ENCODE assay signal across 25 mouse cellular contexts in the genomic region with DNA sequence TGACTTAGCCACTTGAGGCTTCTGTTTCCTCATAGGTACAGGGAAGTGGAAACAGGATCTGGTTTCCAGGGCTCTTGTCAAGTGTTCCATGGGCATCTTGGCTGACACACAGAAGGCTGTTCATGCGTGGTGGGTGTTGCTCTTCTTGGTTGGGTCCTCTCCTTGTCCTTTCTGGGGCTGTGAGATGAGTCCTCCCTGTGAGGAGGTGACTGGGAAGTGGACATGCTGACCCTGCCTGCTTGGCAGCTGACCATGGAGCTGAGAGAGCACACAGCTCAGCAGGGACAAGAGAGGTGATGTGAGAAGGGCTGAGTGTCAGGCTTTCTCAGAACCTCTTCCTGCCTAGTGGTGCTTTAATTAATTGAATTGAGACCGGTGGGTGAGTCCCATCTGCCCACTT. TPM values are rescaled to one million over a fixed set of nuclear protein-coding genes. Genes with fewer than 3 reads are reported as not detected.
DNase-seq lines count a peak whose midpoint lies in the region; ATAC-seq and TF ChIP-seq lines count a peak whose summit lies in the region.
"Had no signal": no experiment of that assay in that cellular context is flagged by ENCODE, and none has a peak within 500 bp of the region (broad histone marks: within the 10 kb centered on the region; RNA-seq: fewer than 3 reads in every experiment).

No protein-coding gene starts in this region.

- no peak overlapping the region for H3K4me3 ChIP-seq in layer of hippocampus, adult 2 months
- H3K4me3 ChIP-seq: forebrain, embryonic 10.5 days; forebrain, embryonic 13.5 days; heart, embryonic 12.5 days; heart, embryonic 15.5 days; hindbrain, embryonic 10.5 days; hindbrain, embryonic 13.5 days; intestine, embryonic 15.5 days had no signal

- ATAC-seq in granulocyte monocyte progenitor cell, adult 5-6 weeks (replicated peaks; ENCODE audit: poor library complexity, severe bottlenecking), result peak; percentile 36
- ATAC-seq: forebrain, embryonic 13.5 days; forebrain, embryonic 16.5 days; hindbrain, embryonic 16.5 days; intestine, embryonic 15.5 days had no signal

- TF ChIP-seq CTCF in layer of hippocampus, adult 2 months (conservative IDR thresholded peaks at IDR 0.05), result no peak

- peak; percentile 34 for DNase-seq in cerebellum, adult 11 months
- no peak for DNase-seq in cerebellum, postnatal 4 days (ENCODE audit: low spot score in 2 of 2)
- no peak for DNase-seq in layer of hippocampus, adult 2 months (ENCODE audit: low spot score in 2 of 2)
- DNase-seq in layer of hippocampus, adult 18-20 months (ENCODE audit: low spot score in 2 of 2), result no peak
- peak; percentile 56 for DNase-seq in cerebellum, adult 9-10 months
- no peak for DNase-seq in adrenal gland, adult (ENCODE audit: inconsistent age in 2 of 2, low spot score in 1 of 2)
- no peak for DNase-seq in retina, postnatal 1 day
- DNase-seq: adrenal gland, adult 8-10 months; adrenal gland, postnatal 25 days; gastrocnemius, postnatal 10 days; gastrocnemius, postnatal 36 days; heart, adult 11 months; heart, postnatal 10 days; heart, postnatal 36 days; kidney, adult 11 months had no signal

- peak overlapping the region; percentile 52 for H3K27ac ChIP-seq in layer of hippocampus, adult 2 months
- H3K27ac ChIP-seq: forebrain, embryonic 10.5 days; forebrain, embryonic 13.5 days; heart, embryonic 15.5 days; hindbrain, embryonic 10.5 days; hindbrain, embryonic 13.5 days; intestine, embryonic 15.5 days had no signal

RNA-seq across cellular contexts. Expression of a gene that starts 10.2 kb away (rescaled TPM):
- 100 to 1,000 TPM; 788 to 796 TPM for total RNA-seq in layer of hippocampus, adult 2 months (2021)
- 100 to 1,000 TPM; 741 to 778 TPM for total RNA-seq in layer of hippocampus, adult 18-20 months (2021)
- total RNA-seq in granulocyte monocyte progenitor cell, adult 5-6 weeks (2014; fragmentation: Nextera tagmentation), result 22.6 and 25.8 TPM in 2 replicates
- total RNA-seq in granulocyte monocyte progenitor cell, adult 5-6 weeks (2017), result 21.4 and 27.1 TPM in 2 replicates

Comparison
In these comparisons a context has a peak if more than half of its experiments do, and no peak if none do; other contexts are left out.
1. DNase-seq: peak in cerebellum, adult 11 months (single experiment) and cerebellum, adult 9-10 months (single experiment); none in cerebellum, postnatal 4 days (0 of 2), layer of hippocampus, adult 2 months (0 of 2), layer of hippocampus, adult 18-20 months (0 of 2), adrenal gland, adult (0 of 2) and retina, postnatal 1 day (single experiment).
2. RNA of a gene that starts 10.2 kb away (total RNA-seq): 788 to 796 TPM in layer of hippocampus, adult 2 months and 741 to 778 TPM in layer of hippocampus, adult 18-20 months; 21.4 to 27.1 TPM in granulocyte monocyte progenitor cell, adult 5-6 weeks; every median in the first group is over 10 times any median in the second.